Mouse (Mus musculus): Measurements from ENCODE around the gene Washc4. TPM values are rescaled to one million over a fixed set of nuclear protein-coding genes. Genes with fewer than 3 reads are reported as not detected.
A peak's percentile ranks its signal among the peaks of the same experiment; 100 is the strongest.

Gene Washc4
- polyA plus RNA-seq, 1 experiment from 2014 or later, result 37.2 TPM

- H3K4me2 ChIP-seq (replicated peaks; ENCODE audit: low read depth, low read length), result no peak overlapping the region
- H3K4me3 ChIP-seq (ENCODE audit: low read length), result no peak overlapping the region
- ATAC-seq (ENCODE audit: low FRiP score, low TSS enrichment), result no peak
- 65% methylated on average over 16 of the region's 16 CpGs for WGBS
- H3K36me3 ChIP-seq (ENCODE audit: insufficient read depth, low read length), result 0 out of 2 replicates have a peak, but pooled peaks cover under 1% of the 10 kb centered on the region
- H3K9me3 ChIP-seq (ENCODE audit: low read length), result no peaks in the 10 kb centered on the region
- peaks cover 23% of the 10 kb centered on the region for H3K4me1 ChIP-seq (ENCODE audit: insufficient read depth, low read length)
- H3K27me3 ChIP-seq (ENCODE audit: insufficient read depth, low read length), result no peaks in the 10 kb centered on the region
- peak overlapping the region; percentile 12; the same call in 1 of the 2 replicates for H3K27ac ChIP-seq (ENCODE audit: low read length)
- no peak overlapping the region for H3K9ac ChIP-seq (replicated peaks; ENCODE audit: low read length)
Measured at GRCm38 (mm10) chr10:83644865-83645715, 101.5 kb downstream of the Washc4 start.

GRCm38 (mm10) chr10:83645716-83645990 is 102.1 kb downstream of the Washc4 start:
- Histone ChIP-seq H3K4me1 (ENCODE audit: insufficient read depth, low read length) (peaks cover 23% of the 10 kb centered on the region), H3K27ac (ENCODE audit: low read length) (peak overlapping the region; percentile 12; the same call in 1 of the 2 replicates), H3K27me3 (ENCODE audit: insufficient read depth, low read length) (no peaks in the 10 kb centered on the region), H3K36me3 (ENCODE audit: insufficient read depth, low read length) (no peaks in the 10 kb centered on the region), H3K9me3 (ENCODE audit: low read length) (no peaks in the 10 kb centered on the region), H3K4me3 (ENCODE audit: low read length) (no peak overlapping the region), H3K4me2 (replicated peaks; ENCODE audit: low read depth, low read length) (no peak overlapping the region), H3K9ac (replicated peaks; ENCODE audit: low read length) (no peak overlapping the region)
- 86% methylated on average over 3 of the region's 3 CpGs for WGBS
- no peak for ATAC-seq (ENCODE audit: low FRiP score, low TSS enrichment)

Other genes starting within 250 kb of the Washc4 start
- 0.52 and 0.63 TPM in 2 replicates for gene Slc41a2, start 205.9 kb upstream of the Washc4 start, polyA plus RNA-seq (2015; fragmentation: Nextera tagmentation; extraction: Ambion mirVana)
- gene D10Wsu102e, start 183.5 kb upstream of the Washc4 start, polyA plus RNA-seq (2015; fragmentation: Nextera tagmentation; extraction: Ambion mirVana), result 0.81 and 0.86 TPM in 2 replicates
- 0.80 and 0.81 TPM in 2 replicates for gene Aldh1l2, start 9.6 kb upstream of the Washc4 start, polyA plus RNA-seq (2015; fragmentation: Nextera tagmentation; extraction: Ambion mirVana)
- 48.2 and 49.0 TPM in 2 replicates for gene Appl2, start 105.0 kb downstream of the Washc4 start, polyA plus RNA-seq (2015; fragmentation: Nextera tagmentation; extraction: Ambion mirVana)
- 39.8 and 43.5 TPM in 2 replicates for gene 1500009L16Rik, start 179.1 kb downstream of the Washc4 start, polyA plus RNA-seq (2015; fragmentation: Nextera tagmentation; extraction: Ambion mirVana)

All from kidney, embryonic 16.5 days (tissue).